Mouse (Mus musculus) lung, adult 2 months (tissue): Measurements from ENCODE around the gene Gm49354.
"Not testable (repeated sequence)": the region's sequence is repeated elsewhere in the genome, so short reads cannot be mapped to it uniquely, and the experiment has no call there.

ENCODE experiments used
- CTCF ChIP-seq: fragments of 200-500 bp; IDR thresholded peaks from 2 replicates; pipeline ENCODE4 v1.5.1; 2011; ENCODE audit warnings: mild to moderate bottlenecking, low read length, control low read depth; ENCODE audit not compliant: insufficient read depth
- POLR2A ChIP-seq: fragments of 200-500 bp; IDR thresholded peaks from 2 replicates; pipeline ENCODE4 v1.6.1; 2011; ENCODE audit warnings: low read depth, mild to moderate bottlenecking, control low read depth, low read length, borderline replicate concordance; ENCODE audit errors: extremely low read depth

DNA sequence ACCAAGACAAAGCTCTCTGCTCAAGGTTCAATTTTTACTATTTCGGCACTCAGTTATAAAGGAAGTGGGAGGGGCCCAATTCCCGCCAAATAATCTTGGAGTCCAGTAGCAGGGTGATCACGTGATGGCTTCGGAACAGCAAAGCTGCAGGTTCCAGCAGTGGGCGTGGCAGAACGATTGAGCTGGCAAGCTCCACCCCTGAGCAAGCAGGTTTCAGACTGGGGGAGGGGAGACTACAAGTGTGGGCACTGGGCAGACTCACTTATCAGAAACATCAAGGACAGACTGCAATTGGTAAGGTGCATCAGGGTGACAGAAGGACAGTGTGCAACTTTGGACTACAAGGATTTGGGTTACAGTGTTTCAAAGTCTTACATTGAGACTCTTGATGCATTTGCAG is 47.7 kb downstream of the Gm49354 start:
- TF ChIP-seq CTCF, POLR2A: not testable (repeated sequence)
